Mouse (Mus musculus): ENCODE data around the gene Kcnv2.

Kcnv2 gene

GRCm38 (mm10) chr19:27322281-27322680 is at the start of gene Kcnv2:
Gene Kcnv2 (plus strand): TSS chr19:27322588.
- ATAC-seq (ENCODE audit: insufficient number of reproducible peaks, low FRiP score, low TSS enrichment) = no peak

DNA sequence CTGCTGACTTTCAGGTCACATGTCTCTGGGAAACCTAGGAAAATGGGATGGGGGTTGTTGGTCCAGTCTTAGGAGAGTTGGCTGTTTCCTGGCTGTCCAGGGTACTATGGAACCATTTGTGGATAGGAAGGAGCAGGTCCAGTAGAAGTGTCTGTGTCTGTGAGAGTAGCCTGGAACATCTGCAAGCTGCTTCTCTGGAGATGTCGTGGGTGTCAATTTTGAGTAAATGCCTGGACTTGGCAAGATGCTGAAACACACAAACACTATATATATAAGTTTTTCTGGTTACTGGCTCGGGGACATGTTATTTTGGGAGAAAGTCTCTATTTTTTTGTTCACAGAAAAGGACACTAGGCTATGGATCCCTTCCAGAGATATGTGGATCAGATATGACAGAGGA is 49.0 kb upstream of the Kcnv2 start:
- ATAC-seq (ENCODE audit: insufficient number of reproducible peaks, low FRiP score, low TSS enrichment) = no peak

GRCm38 (mm10) chr19:27274382-27274781 is 48.0 kb upstream of the Kcnv2 start:
- ATAC-seq (ENCODE audit: insufficient number of reproducible peaks, low FRiP score, low TSS enrichment) = no peak

- ATAC-seq (ENCODE audit: insufficient number of reproducible peaks, low FRiP score, low TSS enrichment) = no peak
Measured at GRCm38 (mm10) chr19:27279174-27279573, 43.2 kb upstream of the Kcnv2 start.

GRCm38 (mm10) chr19:27310039-27310438 is 12.3 kb upstream of the Kcnv2 start:
- no peak for ATAC-seq (ENCODE audit: insufficient number of reproducible peaks, low FRiP score, low TSS enrichment)

- ATAC-seq (ENCODE audit: insufficient number of reproducible peaks, low FRiP score, low TSS enrichment) = no peak
Measured at GRCm38 (mm10) chr19:27311311-27311710, 11.1 kb upstream of the Kcnv2 start.

DNA sequence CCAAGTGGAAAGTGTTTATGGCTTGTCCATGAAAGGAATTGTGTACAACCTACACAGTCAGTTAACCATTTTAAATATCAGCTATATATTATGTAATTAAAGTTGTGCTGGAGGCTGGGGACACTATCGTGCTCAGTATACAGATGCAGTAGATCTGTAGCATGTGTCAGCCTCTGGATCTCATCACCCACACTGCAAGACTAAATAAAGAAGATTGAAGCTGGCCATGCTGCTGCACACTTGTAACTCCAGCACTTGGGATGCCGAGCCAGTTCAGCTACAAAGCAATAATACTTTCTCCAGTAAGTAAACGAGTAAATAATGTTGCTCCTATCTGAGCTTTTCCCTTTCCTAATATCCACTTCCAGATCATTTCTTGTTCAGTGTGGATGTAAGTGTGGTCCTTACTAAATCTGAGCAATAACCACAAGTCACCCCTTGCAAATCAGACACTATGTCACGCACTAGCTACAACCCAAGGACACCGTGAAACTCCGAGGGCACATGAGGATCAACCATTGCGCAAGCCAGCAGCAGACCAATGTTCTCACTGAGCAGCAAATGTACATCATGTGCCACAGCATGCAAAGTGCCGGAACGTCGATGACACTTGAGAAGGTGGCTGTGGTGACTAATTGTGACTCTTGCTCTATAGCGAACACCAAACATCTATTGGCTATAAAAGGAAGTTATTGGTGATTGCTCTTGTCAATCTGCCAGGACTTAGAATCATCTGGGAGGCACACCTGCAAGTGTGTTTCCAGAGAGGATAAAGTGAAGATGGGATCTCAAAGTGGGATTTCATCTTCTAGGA is 9.9 kb upstream of the Kcnv2 start:
- no peak for ATAC-seq (ENCODE audit: insufficient number of reproducible peaks, low FRiP score, low TSS enrichment)

- no peak for ATAC-seq (ENCODE audit: insufficient number of reproducible peaks, low FRiP score, low TSS enrichment)
Measured at GRCm38 (mm10) chr19:27313080-27313413, 9.3 kb upstream of the Kcnv2 start.

DNA sequence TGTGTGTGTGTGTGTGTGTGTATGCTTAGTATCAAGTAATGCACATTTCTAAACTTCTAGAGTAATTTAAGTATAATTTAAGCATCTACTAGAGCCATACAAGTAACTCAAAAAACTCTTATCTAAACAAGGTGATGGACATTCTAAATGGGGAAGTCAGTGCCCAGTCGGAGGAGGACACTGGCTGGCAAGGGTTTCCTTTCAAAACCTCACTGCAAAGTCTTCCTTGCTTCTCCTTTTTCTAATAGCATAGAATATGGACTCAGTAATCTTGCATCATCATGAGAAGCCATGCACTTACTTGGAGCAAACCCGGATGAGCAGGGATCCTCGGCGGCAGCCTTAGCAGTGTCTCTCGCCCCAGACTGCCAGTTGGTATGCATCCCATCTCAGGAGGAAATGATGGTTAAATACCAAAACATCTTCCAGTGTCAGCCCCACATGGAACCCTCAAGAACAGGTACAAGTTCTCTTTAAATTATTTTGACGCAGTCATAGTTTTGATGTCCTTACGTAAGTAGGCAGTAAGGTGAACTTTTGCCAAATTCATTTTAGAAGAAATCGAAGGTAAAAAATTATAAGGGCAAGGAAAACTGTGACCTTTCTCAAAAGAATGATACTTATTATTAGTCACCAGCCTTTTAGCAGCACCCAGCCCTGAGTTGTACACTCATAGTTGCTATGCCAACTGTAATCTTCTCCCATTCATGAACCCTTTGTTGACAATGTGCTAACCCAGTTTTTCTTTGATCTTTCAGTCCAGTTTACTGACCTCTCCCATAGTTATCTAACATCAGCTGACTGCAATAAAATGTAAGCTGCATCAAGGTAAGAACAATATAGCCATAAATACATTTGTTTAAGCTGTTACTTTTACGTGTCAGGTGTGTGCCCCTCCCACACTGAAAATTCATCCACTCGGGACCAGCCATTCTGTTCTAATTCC is 5.8 kb upstream of the Kcnv2 start:
- ATAC-seq (ENCODE audit: insufficient number of reproducible peaks, low FRiP score, low TSS enrichment) = no peak

GRCm38 (mm10) chr19:27317337-27317736 is 5.1 kb upstream of the Kcnv2 start:
- no peak for ATAC-seq (ENCODE audit: insufficient number of reproducible peaks, low FRiP score, low TSS enrichment)

GRCm38 (mm10) chr19:27322911-27323627 is 681 bp downstream of the Kcnv2 start:
- ATAC-seq (ENCODE audit: insufficient number of reproducible peaks, low FRiP score, low TSS enrichment) = no peak

DNA sequence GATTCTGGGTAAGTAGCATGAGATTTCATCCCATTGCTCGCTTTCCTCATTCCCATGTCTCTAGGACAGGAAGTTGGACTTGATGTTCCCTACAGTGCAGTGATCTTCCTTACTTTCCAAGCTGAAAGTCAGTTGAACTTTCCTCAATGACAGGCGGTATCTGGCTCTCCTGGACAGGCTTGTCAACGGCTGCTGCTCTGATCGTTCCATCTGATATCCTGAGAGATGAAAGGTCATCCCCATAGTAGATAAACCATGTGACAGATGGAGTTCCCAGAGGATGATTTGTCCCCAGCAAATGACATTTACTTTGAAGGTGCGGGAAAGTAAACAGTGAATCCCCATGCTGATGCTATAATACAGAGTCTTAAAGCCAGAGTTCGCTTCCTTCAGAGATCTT is 3.2 kb downstream of the Kcnv2 start:
- no peak for ATAC-seq (ENCODE audit: insufficient number of reproducible peaks, low FRiP score, low TSS enrichment)

- no peak for ATAC-seq (ENCODE audit: insufficient number of reproducible peaks, low FRiP score, low TSS enrichment)
Measured at GRCm38 (mm10) chr19:27327569-27327968, 5.2 kb downstream of the Kcnv2 start.

DNA sequence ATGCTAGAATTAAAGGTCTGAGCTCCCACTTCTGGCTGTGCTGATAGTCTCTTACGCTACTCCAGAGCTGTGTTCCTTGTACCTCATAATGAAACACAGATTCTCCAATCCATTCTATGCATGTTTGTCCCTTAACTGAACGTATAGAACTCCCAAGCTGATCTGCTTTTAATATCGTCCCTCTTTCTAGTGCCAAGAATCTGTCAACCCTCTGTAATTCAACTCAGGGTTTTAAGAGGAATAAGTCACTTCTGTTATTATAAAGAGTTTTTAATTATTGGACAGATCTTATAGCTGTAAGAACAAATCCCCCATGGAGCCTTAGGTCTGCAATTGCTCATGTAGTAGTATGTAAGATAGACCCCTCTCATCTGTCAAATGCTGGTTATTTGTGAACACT is 5.8 kb downstream of the Kcnv2 start:
- no peak for ATAC-seq (ENCODE audit: insufficient number of reproducible peaks, low FRiP score, low TSS enrichment)

- no peak for ATAC-seq (ENCODE audit: insufficient number of reproducible peaks, low FRiP score, low TSS enrichment)
Measured at GRCm38 (mm10) chr19:27328644-27329043, 6.3 kb downstream of the Kcnv2 start.

- ATAC-seq (ENCODE audit: insufficient number of reproducible peaks, low FRiP score, low TSS enrichment) = no peak
Measured at GRCm38 (mm10) chr19:27332207-27332794, 9.9 kb downstream of the Kcnv2 start.

- no peak for ATAC-seq (ENCODE audit: insufficient number of reproducible peaks, low FRiP score, low TSS enrichment)
Measured at GRCm38 (mm10) chr19:27336126-27336917, 13.9 kb downstream of the Kcnv2 start.

- no peak for ATAC-seq (ENCODE audit: insufficient number of reproducible peaks, low FRiP score, low TSS enrichment)
Measured at GRCm38 (mm10) chr19:27346501-27346900, 24.1 kb downstream of the Kcnv2 start.

DNA sequence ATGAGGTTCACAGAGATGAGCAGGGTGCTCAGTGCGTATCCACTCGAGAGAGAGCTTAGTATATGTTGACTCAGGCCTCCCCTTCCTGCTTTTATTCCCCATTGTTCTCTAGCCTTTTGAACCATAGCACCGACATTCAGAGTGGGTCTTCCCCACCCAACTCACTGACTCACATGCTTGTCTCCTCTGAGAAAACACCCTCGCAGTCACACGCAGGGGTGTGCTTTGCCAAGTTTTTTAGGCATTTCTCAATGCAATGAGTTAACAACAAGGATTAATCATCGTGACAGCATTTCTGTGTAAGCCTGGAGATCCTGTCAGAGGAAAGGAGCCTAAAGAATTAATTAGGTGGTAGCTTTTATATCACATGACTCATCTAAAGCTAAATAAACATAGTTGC is 29.3 kb downstream of the Kcnv2 start:
- ATAC-seq (ENCODE audit: insufficient number of reproducible peaks, low FRiP score, low TSS enrichment) = no peak

DNA sequence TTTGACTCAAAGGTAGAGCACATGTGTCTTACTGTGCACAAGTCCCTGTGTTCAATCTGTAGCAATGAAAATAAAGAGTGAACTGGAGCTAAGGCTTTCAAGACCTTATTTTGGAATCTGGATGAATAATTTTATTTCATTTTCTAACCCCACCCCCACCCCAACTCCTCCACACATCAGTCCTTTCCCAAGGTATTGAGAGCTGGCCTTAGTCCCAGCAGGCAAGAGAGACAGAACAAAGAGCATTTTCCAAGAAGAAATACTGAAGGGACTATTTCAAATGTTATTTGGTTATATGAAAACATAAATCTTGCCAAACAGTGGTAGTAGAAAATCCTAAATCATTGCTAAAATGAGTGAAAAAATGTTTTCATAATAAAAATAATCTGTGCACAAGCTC is 38.0 kb downstream of the Kcnv2 start:
- ATAC-seq (ENCODE audit: insufficient number of reproducible peaks, low FRiP score, low TSS enrichment) = no peak

Measured in cerebellum, adult (tissue).